Mouse (Mus musculus) midbrain, embryonic 12.5 days (tissue): ENCODE results near the gene Meox1. TPM values are rescaled to one million over a fixed set of nuclear protein-coding genes. Genes with fewer than 3 reads are reported as not detected.

Experiments used
- ATAC-seq: fragments of 200-750 bp; cut with Nextera tagmentation; 2 replicates; pipeline ENCODE4 v1.8.0; 2017; ENCODE audit warnings: low read depth, moderate TSS enrichment, moderate library complexity; ENCODE audit not compliant: low FRiP score
- H3K27ac ChIP-seq: fragments of 300-500 bp; sonication (generic); replicated peaks from 2 replicates; pipeline ENCODE4 v1.5.1; 2016; ENCODE audit warnings: mild to moderate bottlenecking
- H3K27me3 ChIP-seq: fragments of 300-500 bp; sonication (generic); 2 replicates; pipeline ENCODE4 v1.6.1; 2016; ENCODE audit warnings: mild to moderate bottlenecking
- H3K36me3 ChIP-seq: fragments of 300-500 bp; sonication (generic); 2 replicates; pipeline ENCODE4 v1.6.1; 2016
- H3K4me1 ChIP-seq: fragments of 300-500 bp; sonication (generic); 2 replicates; pipeline ENCODE4 v1.6.1; 2016
- H3K4me2 ChIP-seq: fragments of 300-500 bp; sonication (generic); replicated peaks from 2 replicates; pipeline ENCODE4 v1.6.1; 2016; ENCODE audit warnings: mild to moderate bottlenecking, moderate library complexity
- H3K4me3 ChIP-seq: fragments of 300-500 bp; sonication (generic); 2 replicates; pipeline ENCODE4 v1.5.1; 2016; ENCODE audit warnings: mild to moderate bottlenecking
- H3K9ac ChIP-seq: fragments of 300-500 bp; sonication (generic); replicated peaks from 2 replicates; pipeline ENCODE4 v1.6.1; 2016; ENCODE audit warnings: mild to moderate bottlenecking, moderate library complexity
- H3K9me3 ChIP-seq: fragments of 300-500 bp; sonication (generic); 2 replicates; pipeline ENCODE4 v1.6.1; 2016; ENCODE audit warnings: mild to moderate bottlenecking
- WGBS: fragments of 180-500 bp; shearing (Covaris S2); methylation state at CpG from one replicate; pipeline ENCODE4 v1.1.7; 2016; 5-methylcytosine and 5-hydroxymethylcytosine counted together
- polyA plus RNA-seq: library from polyadenylated mRNA; unstranded; fragments of >200 nt; fragmentation: Nextera tagmentation; extraction: Ambion mirVana; gene quantifications from 2 replicates; pipeline ENCODE4 v1.2.1, GENCODE M21; 2016

Gene Meox1
- polyA plus RNA-seq, 1 experiment from 2014 or later = 0.23 TPM

GRCm38 (mm10) chr11:101879672-101880071 lies 14.5 kb downstream of the Meox1 start:
- Histone ChIP-seq H3K9me3 (no peaks in the 10 kb centered on the region), H3K36me3 (no peaks in the 10 kb centered on the region), H3K4me1 (peaks cover 24% of the 10 kb centered on the region), H3K9ac (no peak overlapping the region), H3K27me3 (peaks cover 25% of the 10 kb centered on the region), H3K27ac (no peak overlapping the region), H3K4me2 (no peak overlapping the region), H3K4me3 (no peak overlapping the region)
- WGBS = 74% methylated on average over 4 of the region's 4 CpGs
- no peak for ATAC-seq

GRCm38 (mm10) chr11:101878696-101879095 lies 15.5 kb downstream of the Meox1 start:
- 61% methylated on average over 6 of the region's 6 CpGs for WGBS
- H3K9ac ChIP-seq = no peak overlapping the region
- no peak for ATAC-seq

GRCm38 (mm10) chr11:101874978-101875377 lies 19.2 kb downstream of the Meox1 start:
- no peak overlapping the region for H3K4me2 ChIP-seq
- no peak for ATAC-seq
- peaks cover 15% of the 10 kb centered on the region for H3K4me1 ChIP-seq
- no peaks in the 10 kb centered on the region for H3K27me3 ChIP-seq
- no peaks in the 10 kb centered on the region for H3K9me3 ChIP-seq
- no peak overlapping the region for H3K9ac ChIP-seq
- H3K4me3 ChIP-seq = no peak overlapping the region
- H3K36me3 ChIP-seq = no peaks in the 10 kb centered on the region
- 55% methylated on average over 5 of the region's 5 CpGs for WGBS
- H3K27ac ChIP-seq = no peak overlapping the region

More at GRCm38 (mm10) chr11:101878696-101879095, 15.5 kb downstream of the Meox1 start:
- Histone ChIP-seq H3K27ac (no peak overlapping the region), H3K4me2 (0 out of 2 replicates have a peak overlapping the region, but pooled peaks have one; percentile 11), H3K4me3 (no peak overlapping the region), H3K4me1 (peaks cover 24% of the 10 kb centered on the region), H3K36me3 (no peaks in the 10 kb centered on the region), H3K9me3 (no peaks in the 10 kb centered on the region), H3K27me3 (peaks cover 21% of the 10 kb centered on the region)

- Histone ChIP-seq H3K9ac (no peak overlapping the region), H3K4me3 (no peak overlapping the region), H3K27me3 (no peaks in the 10 kb centered on the region), H3K9me3 (no peaks in the 10 kb centered on the region), H3K4me1 (peaks cover 11% of the 10 kb centered on the region), H3K36me3 (no peaks in the 10 kb centered on the region), H3K4me2 (no peak overlapping the region), H3K27ac (no peak overlapping the region)
- no peak for ATAC-seq
- WGBS = 78% methylated on average over 8 of the region's 8 CpGs
Observed at GRCm38 (mm10) chr11:101873909-101874308, 20.3 kb downstream of the Meox1 start.

- no peak overlapping the region for H3K4me3 ChIP-seq
- H3K9ac ChIP-seq = no peak overlapping the region
- no peak overlapping the region for H3K4me2 ChIP-seq
- H3K27me3 ChIP-seq = no peaks in the 10 kb centered on the region
- no peak overlapping the region for H3K27ac ChIP-seq
- ATAC-seq = no peak
- no peaks in the 10 kb centered on the region for H3K36me3 ChIP-seq
- H3K9me3 ChIP-seq = no peaks in the 10 kb centered on the region
- WGBS = 49% methylated on average over 6 of the region's 6 CpGs
- H3K4me1 ChIP-seq = peaks cover 8% of the 10 kb centered on the region; the same call in 1 of the 2 replicates
Observed at GRCm38 (mm10) chr11:101871435-101871834, 22.7 kb downstream of the Meox1 start.

- Histone ChIP-seq H3K4me1 (peaks cover 5% of the 10 kb centered on the region; the same call in 1 of the 2 replicates), H3K27me3 (no peaks in the 10 kb centered on the region), H3K36me3 (no peaks in the 10 kb centered on the region), H3K9me3 (no peaks in the 10 kb centered on the region), H3K4me2 (no peak overlapping the region), H3K9ac (no peak overlapping the region), H3K27ac (no peak overlapping the region), H3K4me3 (no peak overlapping the region)
- no peak for ATAC-seq
- WGBS = 72% methylated on average over 18 of the region's 18 CpGs
Observed at GRCm38 (mm10) chr11:101870067-101870765, 24.0 kb downstream of the Meox1 start.

GRCm38 (mm10) chr11:101867513-101868052 lies 26.6 kb downstream of the Meox1 start:
- 85% methylated on average over 12 of the region's 12 CpGs for WGBS
- no peak overlapping the region for H3K4me3 ChIP-seq
- no peaks in the 10 kb centered on the region for H3K27me3 ChIP-seq
- H3K9me3 ChIP-seq = no peaks in the 10 kb centered on the region
- H3K27ac ChIP-seq = no peak overlapping the region
- H3K4me2 ChIP-seq = no peak overlapping the region
- no peak overlapping the region for H3K9ac ChIP-seq
- no peak for ATAC-seq
- H3K36me3 ChIP-seq = no peaks in the 10 kb centered on the region
- no peaks in the 10 kb centered on the region for H3K4me1 ChIP-seq

GRCm38 (mm10) chr11:101858742-101859141 lies 35.4 kb downstream of the Meox1 start:
- H3K9ac ChIP-seq = no peak overlapping the region
- H3K36me3 ChIP-seq = no peaks in the 10 kb centered on the region
- no peak overlapping the region for H3K4me2 ChIP-seq
- H3K27me3 ChIP-seq = no peaks in the 10 kb centered on the region
- no peak for ATAC-seq
- WGBS = 42% methylated on average over 2 of the region's 5 CpGs
- peaks cover 5% of the 10 kb centered on the region; the same call in 1 of the 2 replicates for H3K4me1 ChIP-seq
- H3K9me3 ChIP-seq = no peaks in the 10 kb centered on the region
- no peak overlapping the region for H3K4me3 ChIP-seq
- no peak overlapping the region for H3K27ac ChIP-seq

- no peak overlapping the region for H3K4me3 ChIP-seq
- no peak for ATAC-seq
- H3K27me3 ChIP-seq = no peaks in the 10 kb centered on the region
- no peak overlapping the region; the same call in 1 of the 2 replicates for H3K27ac ChIP-seq
- 77% methylated on average over 9 of the region's 9 CpGs for WGBS
- H3K9ac ChIP-seq = no peak overlapping the region
- no peaks in the 10 kb centered on the region for H3K9me3 ChIP-seq
- H3K36me3 ChIP-seq = no peaks in the 10 kb centered on the region
- no peak overlapping the region for H3K4me2 ChIP-seq
- H3K4me1 ChIP-seq = peaks cover 5% of the 10 kb centered on the region; the same call in 1 of the 2 replicates
Observed at GRCm38 (mm10) chr11:101855950-101856712, 38.0 kb downstream of the Meox1 start.

- WGBS = 72% methylated on average over 7 of the region's 7 CpGs
- Histone ChIP-seq H3K27ac (no peak overlapping the region), H3K4me1 (no peaks in the 10 kb centered on the region), H3K9ac (no peak overlapping the region), H3K27me3 (no peaks in the 10 kb centered on the region), H3K36me3 (no peaks in the 10 kb centered on the region), H3K9me3 (no peaks in the 10 kb centered on the region), H3K4me2 (no peak overlapping the region), H3K4me3 (no peak overlapping the region)
- no peak for ATAC-seq
Observed at GRCm38 (mm10) chr11:101851042-101851441, 43.1 kb downstream of the Meox1 start.

GRCm38 (mm10) chr11:101849286-101849685 lies 44.9 kb downstream of the Meox1 start:
- WGBS = 86% methylated on average over 4 of the region's 4 CpGs
- no peak overlapping the region for H3K4me3 ChIP-seq
- H3K27ac ChIP-seq = no peak overlapping the region
- ATAC-seq = no peak
- no peak overlapping the region for H3K9ac ChIP-seq
- no peak overlapping the region for H3K4me2 ChIP-seq
- H3K9me3 ChIP-seq = no peaks in the 10 kb centered on the region
- no peaks in the 10 kb centered on the region for H3K27me3 ChIP-seq
- no peaks in the 10 kb centered on the region for H3K4me1 ChIP-seq
- H3K36me3 ChIP-seq = no peaks in the 10 kb centered on the region

GRCm38 (mm10) chr11:101847509-101847908 lies 46.7 kb downstream of the Meox1 start:
- Histone ChIP-seq H3K4me3 (no peak overlapping the region), H3K27ac (no peak overlapping the region), H3K36me3 (no peaks in the 10 kb centered on the region), H3K4me1 (no peaks in the 10 kb centered on the region), H3K9ac (no peak overlapping the region), H3K4me2 (no peak overlapping the region), H3K9me3 (no peaks in the 10 kb centered on the region), H3K27me3 (no peaks in the 10 kb centered on the region)
- 84% methylated on average over 5 of the region's 5 CpGs for WGBS
- no peak for ATAC-seq
